Mouse (Mus musculus) stomach, embryonic 15.5 days (tissue): ENCODE measurements at regions not wholly inside any gene's neighbourhood (a gene's known extent, or its start where the extent isn't known, plus 50 kb on each side); places are given as distances from the start of the nearest gene placed in this dataset.

Experiments used
- ATAC-seq: fragments of 200-750 bp; cut with Nextera tagmentation; 2 replicates; pipeline ENCODE4 v1.8.0; 2017; ENCODE audit warnings: low read depth, moderate number of reproducible peaks, moderate TSS enrichment; ENCODE audit not compliant: insufficient read depth, low FRiP score
- H3K27ac ChIP-seq: fragments of 300-500 bp; sonication (generic); 2 replicates; pipeline ENCODE4 v1.5.1; 2015; ENCODE audit warnings: mild to moderate bottlenecking, inconsistent platforms
- H3K27me3 ChIP-seq: fragments of 300-500 bp; sonication (generic); replicated peaks from 2 replicates; pipeline ENCODE4 v1.6.1; 2015; ENCODE audit warnings: inconsistent platforms
- H3K36me3 ChIP-seq: fragments of 300-500 bp; sonication (generic); 2 replicates; pipeline ENCODE4 v1.6.1; 2015; ENCODE audit warnings: inconsistent platforms
- H3K4me1 ChIP-seq: fragments of 300-500 bp; sonication (generic); 2 replicates; pipeline ENCODE4 v1.6.1; 2015; ENCODE audit warnings: inconsistent platforms
- H3K4me2 ChIP-seq: fragments of 300-500 bp; sonication (generic); 2 replicates; pipeline ENCODE4 v1.6.1; 2015; ENCODE audit warnings: mild to moderate bottlenecking, inconsistent platforms
- H3K4me3 ChIP-seq: fragments of 300-500 bp; sonication (generic); replicated peaks from 2 replicates; pipeline ENCODE4 v1.5.1; 2015; ENCODE audit warnings: inconsistent platforms
- H3K9ac ChIP-seq: fragments of 300-500 bp; sonication (generic); 2 replicates; pipeline ENCODE4 v1.6.1; 2015; ENCODE audit warnings: inconsistent platforms
- H3K9me3 ChIP-seq: fragments of 300-500 bp; sonication (generic); 2 replicates; pipeline ENCODE4 v1.6.1; 2016; ENCODE audit warnings: inconsistent platforms
- WGBS: fragments of 180-500 bp; shearing (Covaris S2); methylation state at CpG from one replicate; pipeline ENCODE4 v1.1.7; 2015; 5-methylcytosine and 5-hydroxymethylcytosine counted together

DNA sequence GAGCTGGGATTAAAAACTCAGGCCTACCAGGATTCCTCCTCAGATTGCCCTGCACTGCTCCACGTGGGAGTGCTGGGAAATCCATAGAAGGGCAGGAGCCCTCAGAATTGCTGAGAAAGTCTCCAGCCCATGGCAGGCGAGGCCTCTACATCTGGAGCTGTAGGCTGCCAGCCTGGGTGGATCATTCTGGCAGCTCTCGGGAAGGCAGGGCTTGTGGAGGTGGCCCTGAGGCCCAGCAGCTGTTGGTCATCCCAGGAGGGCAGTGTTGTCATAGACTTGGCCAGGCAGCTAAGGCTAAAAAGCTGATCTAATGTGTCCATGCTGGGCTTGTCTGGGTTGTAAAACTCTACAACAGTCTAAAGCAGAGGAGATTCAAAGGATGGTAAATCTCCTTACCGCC is 101.6 kb upstream of the Aldh1a3 start:
- Histone ChIP-seq H3K4me2 (no peak overlapping the region), H3K36me3 (no peaks in the 10 kb centered on the region), H3K9me3 (no peaks in the 10 kb centered on the region), H3K4me3 (no peak overlapping the region), H3K27ac (0 out of 2 replicates have a peak overlapping the region, but pooled peaks have one; percentile 17), H3K4me1 (no peaks in the 10 kb centered on the region), H3K9ac (no peak overlapping the region), H3K27me3 (no peaks in the 10 kb centered on the region)
- no peak for ATAC-seq
- WGBS = 56% methylated on average over 4 of the region's 4 CpGs

- H3K27me3 ChIP-seq = no peaks in the 10 kb centered on the region
- no peak overlapping the region for H3K9ac ChIP-seq
- no peak overlapping the region for H3K4me3 ChIP-seq
- 0 out of 2 replicates have a peak overlapping the region, but pooled peaks have one; percentile 8 for H3K27ac ChIP-seq
- H3K4me2 ChIP-seq = no peak overlapping the region
- 39% methylated on average over 7 of the region's 7 CpGs for WGBS
- H3K9me3 ChIP-seq = no peaks in the 10 kb centered on the region
- H3K36me3 ChIP-seq = no peaks in the 10 kb centered on the region
- no peak for ATAC-seq
- no peaks in the 10 kb centered on the region for H3K4me1 ChIP-seq
Observed at GRCm38 (mm10) chr7:66523959-66524358, 96.6 kb upstream of the Aldh1a3 start.

DNA sequence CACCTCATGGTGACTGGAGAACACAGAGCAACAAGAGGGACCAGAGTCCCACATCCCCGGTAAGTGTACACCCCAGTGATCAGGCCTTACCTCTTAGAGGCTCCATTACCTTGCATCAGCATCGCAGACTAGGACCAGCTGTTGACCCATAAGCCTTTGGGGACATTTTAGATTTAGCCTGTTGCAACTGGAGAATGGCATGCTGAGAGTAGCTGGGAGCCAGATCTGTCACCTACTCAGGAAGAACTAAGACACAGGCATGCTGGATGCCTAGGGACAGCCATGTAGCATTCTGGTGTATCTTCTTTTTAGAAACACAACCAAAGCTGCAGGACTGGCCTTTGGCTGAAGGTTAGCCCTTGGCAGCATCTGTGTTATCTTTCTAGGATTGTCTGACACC is 94.2 kb upstream of the Aldh1a3 start:
- no peak overlapping the region for H3K4me3 ChIP-seq
- H3K4me2 ChIP-seq = no peak overlapping the region
- H3K4me1 ChIP-seq = no peaks in the 10 kb centered on the region
- H3K9ac ChIP-seq = no peak overlapping the region
- no peak overlapping the region for H3K27ac ChIP-seq
- H3K36me3 ChIP-seq = no peaks in the 10 kb centered on the region
- no peak for ATAC-seq
- 80% methylated on average over 2 of the region's 2 CpGs for WGBS
- no peaks in the 10 kb centered on the region for H3K27me3 ChIP-seq
- H3K9me3 ChIP-seq = no peaks in the 10 kb centered on the region

GRCm38 (mm10) chr7:66516143-66516542 is 88.8 kb upstream of the Aldh1a3 start:
- no peaks in the 10 kb centered on the region for H3K4me1 ChIP-seq
- ATAC-seq = no peak; the same call in 1 of the 2 replicates
- no peak overlapping the region for H3K27ac ChIP-seq
- no peaks in the 10 kb centered on the region for H3K27me3 ChIP-seq
- H3K9ac ChIP-seq = no peak overlapping the region
- H3K9me3 ChIP-seq = no peaks in the 10 kb centered on the region
- 31% methylated on average over 4 of the region's 4 CpGs for whole genome bisulfite sequencing
- no peaks in the 10 kb centered on the region for H3K36me3 ChIP-seq
- H3K4me2 ChIP-seq = no peak overlapping the region
- no peak overlapping the region for H3K4me3 ChIP-seq

GRCm38 (mm10) chr7:66513411-66513810 is 86.1 kb upstream of the Aldh1a3 start:
- Histone ChIP-seq H3K9me3 (no peaks in the 10 kb centered on the region), H3K4me2 (no peak overlapping the region), H3K4me1 (no peaks in the 10 kb centered on the region), H3K27me3 (no peaks in the 10 kb centered on the region), H3K4me3 (no peak overlapping the region), H3K9ac (no peak overlapping the region), H3K36me3 (no peaks in the 10 kb centered on the region), H3K27ac (no peak overlapping the region)
- 15% methylated on average over 3 of the region's 3 CpGs for WGBS
- ATAC-seq = no peak

DNA sequence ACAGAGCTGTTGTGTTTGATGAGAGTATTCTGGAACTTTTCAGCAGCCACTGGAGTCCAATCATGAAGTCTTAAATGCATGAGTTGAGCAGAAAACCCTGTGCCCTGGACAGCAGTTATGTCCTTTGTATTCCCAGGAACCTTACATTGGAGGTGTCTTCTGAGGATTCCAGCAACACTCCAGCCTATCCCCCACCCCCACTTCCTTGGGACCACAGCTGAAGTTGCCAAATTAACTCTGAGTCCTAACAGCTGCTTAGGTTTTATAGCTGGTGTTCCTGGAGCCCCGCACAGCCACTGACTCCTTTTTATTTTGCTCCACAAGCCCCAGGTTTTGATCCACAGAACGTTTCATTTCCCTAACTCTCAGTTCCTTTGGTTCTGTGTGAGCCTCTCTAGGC is 78.4 kb upstream of the Aldh1a3 start:
- no peak overlapping the region for H3K27ac ChIP-seq
- no peak overlapping the region for H3K9ac ChIP-seq
- H3K9me3 ChIP-seq = no peaks in the 10 kb centered on the region
- WGBS = 34% methylated on average over 2 of the region's 2 CpGs
- H3K27me3 ChIP-seq = no peaks in the 10 kb centered on the region
- no peak overlapping the region for H3K4me2 ChIP-seq
- H3K4me3 ChIP-seq = no peak overlapping the region
- no peaks in the 10 kb centered on the region for H3K36me3 ChIP-seq
- ATAC-seq = no peak
- no peaks in the 10 kb centered on the region for H3K4me1 ChIP-seq

DNA sequence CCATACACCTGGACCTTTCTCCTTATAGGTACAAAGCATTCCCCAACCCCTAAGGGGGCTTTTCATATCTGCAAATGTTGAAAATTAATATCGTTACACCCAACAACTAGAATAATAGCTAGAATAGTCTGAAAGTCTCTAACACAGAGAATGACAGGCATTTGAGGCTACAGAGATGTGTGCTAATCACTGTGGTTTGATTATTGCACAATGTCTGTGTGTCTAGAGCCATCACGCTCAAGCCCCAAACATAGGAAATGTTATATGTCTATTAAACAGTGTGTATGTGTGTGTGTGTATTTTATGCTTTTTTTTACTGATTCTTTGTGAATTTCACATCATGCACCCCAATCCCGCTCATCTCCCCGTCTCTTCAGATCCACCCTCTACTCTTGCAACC is 77.2 kb upstream of the Aldh1a3 start:
- Histone ChIP-seq H3K9ac (no peak overlapping the region), H3K4me1 (0 out of 2 replicates have a peak, but pooled peaks cover 3% of the 10 kb centered on the region), H3K27ac (no peak overlapping the region), H3K36me3 (no peaks in the 10 kb centered on the region), H3K9me3 (no peaks in the 10 kb centered on the region), H3K4me3 (no peak overlapping the region), H3K4me2 (no peak overlapping the region), H3K27me3 (no peaks in the 10 kb centered on the region)
- 92% methylated on average over 4 of the region's 4 CpGs for WGBS
- no peak for ATAC-seq

DNA sequence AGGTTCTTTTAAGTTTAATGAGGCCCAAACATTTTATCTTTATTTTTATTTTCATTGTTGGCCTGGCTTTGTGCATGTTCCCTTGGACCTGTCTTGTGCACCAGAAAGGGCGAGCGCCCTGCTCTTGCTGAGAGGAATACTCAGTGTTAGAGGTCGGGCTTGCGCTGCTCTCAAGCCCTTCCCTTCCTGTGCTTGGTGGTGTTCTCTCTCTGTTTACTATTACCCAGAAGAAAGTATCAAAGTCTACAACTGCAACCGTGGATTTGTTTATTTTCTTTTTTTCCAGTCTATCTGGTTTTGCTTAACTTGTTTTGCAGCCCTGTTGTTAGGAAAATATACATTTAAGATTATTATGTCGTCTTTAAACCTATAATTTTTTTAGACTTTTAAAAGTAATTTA is 74.1 kb upstream of the Aldh1a3 start:
- H3K9me3 ChIP-seq = no peaks in the 10 kb centered on the region
- WGBS = 50% methylated on average over 6 of the region's 6 CpGs
- H3K27me3 ChIP-seq = no peaks in the 10 kb centered on the region
- ATAC-seq = no peak
- H3K27ac ChIP-seq = no peak overlapping the region
- 0 out of 2 replicates have a peak, but pooled peaks cover 3% of the 10 kb centered on the region for H3K4me1 ChIP-seq
- no peak overlapping the region for H3K9ac ChIP-seq
- no peak overlapping the region for H3K4me2 ChIP-seq
- H3K4me3 ChIP-seq = no peak overlapping the region
- H3K36me3 ChIP-seq = no peaks in the 10 kb centered on the region

DNA sequence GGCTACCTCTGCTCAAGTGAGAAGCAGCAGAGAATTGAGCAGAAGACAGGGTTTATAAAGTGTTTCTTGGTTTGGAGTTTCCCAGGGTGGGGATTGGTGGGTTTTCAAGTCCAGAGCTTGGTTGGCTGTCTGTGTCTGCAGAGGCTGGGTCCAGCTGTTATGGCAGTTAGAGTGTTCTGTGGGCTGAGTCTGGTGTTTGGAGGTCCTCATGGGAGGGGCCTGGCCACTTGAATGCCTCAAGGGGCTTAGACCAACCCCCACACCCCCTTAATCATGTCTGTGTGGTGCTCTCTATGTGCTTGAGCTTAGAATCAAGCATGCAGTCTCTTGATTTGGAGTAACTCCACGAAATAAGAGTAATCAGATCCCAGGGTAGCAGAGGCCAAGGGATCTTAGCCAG is 70.2 kb upstream of the Aldh1a3 start:
- H3K36me3 ChIP-seq = no peaks in the 10 kb centered on the region
- H3K4me3 ChIP-seq = no peak overlapping the region
- 0 out of 2 replicates have a peak, but pooled peaks cover 3% of the 10 kb centered on the region for H3K4me1 ChIP-seq
- H3K27me3 ChIP-seq = no peaks in the 10 kb centered on the region
- no peaks in the 10 kb centered on the region for H3K9me3 ChIP-seq
- no peak overlapping the region for H3K9ac ChIP-seq
- 52% methylated on average over 1 of the region's 1 CpGs for WGBS
- ATAC-seq = peak; percentile 47; the same call in 1 of the 2 replicates
- H3K27ac ChIP-seq = 0 out of 2 replicates have a peak overlapping the region, but pooled peaks have one; percentile 44
- no peak overlapping the region for H3K4me2 ChIP-seq

DNA sequence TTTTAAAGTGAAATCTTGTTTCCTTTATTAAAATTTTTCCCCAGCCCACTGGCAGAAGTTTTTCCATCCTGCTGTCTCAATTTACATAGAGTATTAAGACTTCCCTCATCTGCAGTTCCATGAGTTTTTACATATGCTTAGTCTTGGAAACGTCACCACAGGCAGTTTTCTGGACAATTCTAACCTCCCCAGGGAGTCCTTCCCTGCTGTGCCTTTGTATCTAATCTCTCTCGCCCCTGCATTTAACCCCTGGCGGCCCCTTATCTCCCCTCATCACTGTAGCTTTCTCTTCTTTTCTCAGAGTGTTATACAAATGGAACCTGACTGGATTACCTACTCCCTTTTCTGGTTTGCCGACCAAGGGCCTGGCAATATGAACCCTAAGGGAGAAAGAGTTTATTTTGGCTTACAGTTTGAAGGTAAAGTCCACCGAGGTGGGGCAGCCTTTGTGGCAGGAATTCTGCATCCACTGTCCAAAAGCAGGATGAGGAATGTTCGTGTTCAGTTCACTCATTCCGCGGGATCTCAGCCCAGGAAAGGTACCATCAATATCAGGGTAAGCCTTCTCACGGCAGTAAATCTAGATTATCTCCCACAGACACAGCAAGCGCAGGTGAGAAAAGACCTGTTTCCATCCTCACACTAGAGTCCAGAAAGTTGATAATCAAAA is 66.0 kb upstream of the Aldh1a3 start:
- no peak overlapping the region for H3K27ac ChIP-seq
- H3K36me3 ChIP-seq = no peaks in the 10 kb centered on the region
- H3K27me3 ChIP-seq = no peaks in the 10 kb centered on the region
- WGBS = 76% methylated on average over 10 of the region's 10 CpGs
- H3K4me2 ChIP-seq = no peak overlapping the region
- no peaks in the 10 kb centered on the region for H3K9me3 ChIP-seq
- no peak for ATAC-seq
- H3K4me3 ChIP-seq = no peak overlapping the region
- H3K4me1 ChIP-seq = no peaks in the 10 kb centered on the region
- no peak overlapping the region for H3K9ac ChIP-seq

DNA sequence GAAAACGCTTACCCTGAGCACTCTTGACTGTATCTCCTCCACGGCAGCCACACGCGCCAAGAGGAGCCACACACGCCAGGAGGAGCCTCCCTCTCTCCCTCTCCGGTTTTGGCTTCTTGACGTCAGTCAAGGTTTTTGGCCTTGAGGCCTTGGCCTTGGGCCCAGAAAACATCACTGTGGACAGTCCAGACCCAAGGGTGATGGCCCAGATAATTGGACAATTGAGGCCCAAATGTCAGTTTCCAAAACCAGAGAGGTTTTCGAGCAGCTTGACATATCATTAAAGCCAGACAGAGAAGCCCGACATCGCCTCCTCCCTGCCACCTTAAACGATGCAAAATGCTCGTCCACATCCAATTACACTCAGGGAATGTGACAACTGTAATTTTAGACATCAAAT is 65.4 kb upstream of the Aldh1a3 start:
- no peaks in the 10 kb centered on the region for H3K9me3 ChIP-seq
- no peaks in the 10 kb centered on the region for H3K4me1 ChIP-seq
- 78% methylated on average over 12 of the region's 12 CpGs for WGBS
- no peak overlapping the region for H3K27ac ChIP-seq
- H3K27me3 ChIP-seq = no peaks in the 10 kb centered on the region
- no peak overlapping the region for H3K4me2 ChIP-seq
- H3K36me3 ChIP-seq = no peaks in the 10 kb centered on the region
- H3K4me3 ChIP-seq = no peak overlapping the region
- no peak overlapping the region for H3K9ac ChIP-seq
- ATAC-seq = no peak

DNA sequence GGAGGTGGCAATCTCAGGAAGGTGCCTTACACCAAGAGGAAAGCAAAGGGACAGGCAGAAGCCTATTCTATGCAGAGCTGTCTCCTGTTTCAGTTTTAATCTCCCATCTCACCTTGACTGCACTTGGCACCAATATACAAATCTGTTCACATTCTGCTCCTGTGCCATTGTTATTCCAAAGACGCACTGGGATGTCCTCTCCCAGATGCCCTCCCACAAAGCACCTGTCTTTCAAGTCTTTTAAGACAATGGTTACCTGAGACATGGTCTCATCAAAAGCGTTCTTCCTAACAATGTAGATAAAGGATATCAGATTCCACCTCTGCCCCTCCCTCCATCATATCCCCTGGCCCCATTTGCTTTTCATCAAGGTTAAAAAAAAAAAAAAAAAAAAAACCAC is 64.2 kb upstream of the Aldh1a3 start:
- no peak for ATAC-seq
- Histone ChIP-seq H3K9ac (no peak overlapping the region), H3K4me1 (no peaks in the 10 kb centered on the region), H3K36me3 (no peaks in the 10 kb centered on the region), H3K27ac (no peak overlapping the region), H3K4me3 (no peak overlapping the region), H3K4me2 (no peak overlapping the region), H3K9me3 (no peaks in the 10 kb centered on the region), H3K27me3 (no peaks in the 10 kb centered on the region)
- WGBS = 60% methylated on average over 2 of the region's 2 CpGs

GRCm38 (mm10) chr7:66490073-66490472 is 62.8 kb upstream of the Aldh1a3 start:
- Histone ChIP-seq H3K4me2 (no peak overlapping the region), H3K27ac (no peak overlapping the region), H3K27me3 (no peaks in the 10 kb centered on the region), H3K4me3 (no peak overlapping the region), H3K4me1 (no peaks in the 10 kb centered on the region), H3K9ac (no peak overlapping the region), H3K9me3 (no peaks in the 10 kb centered on the region), H3K36me3 (no peaks in the 10 kb centered on the region)
- no peak for ATAC-seq
- 83% methylated on average over 1 of the region's 1 CpGs for WGBS
